Mouse (Mus musculus): ENCODE measurements around the gene Olfr906.

GRCm38 (mm10) chr9:38537549-38537948 is 50.7 kb downstream of the Olfr906 start, which contains the start of gene Olfr910:
- no peak for TF ChIP-seq CTCF (IDR thresholded peaks at IDR 0.05; ENCODE audit: low read depth, low read length)
- no peak for TF ChIP-seq POLR2AphosphoS5 (IDR thresholded peaks at IDR 0.05; ENCODE audit: insufficient replicate concordance, low read depth, low read length)
- no peak for TF ChIP-seq GATA1 (IDR thresholded peaks at IDR 0.05; ENCODE audit: borderline replicate concordance, low read length)
